Mouse (Mus musculus): ENCODE data around the gene Prdx1.

DNA sequence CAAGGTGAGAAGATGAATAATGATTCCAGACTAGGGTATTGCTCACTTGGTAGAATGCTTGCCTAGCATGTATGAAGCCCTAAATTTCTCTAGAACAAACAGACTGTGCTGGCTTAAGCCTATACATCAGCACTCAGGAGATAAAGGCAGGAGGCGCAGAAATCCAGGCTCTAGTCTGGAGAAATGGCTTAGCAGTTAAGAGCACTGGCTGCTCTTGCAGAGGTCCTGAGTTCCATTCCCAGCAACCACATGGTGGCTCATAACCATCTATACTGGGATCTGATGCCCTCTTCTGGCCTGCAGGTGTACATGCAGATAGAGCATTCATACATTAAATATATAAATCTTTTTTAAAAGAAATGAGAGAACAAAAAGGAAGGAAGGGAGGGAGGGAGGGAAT is 43.3 kb upstream of the Prdx1 start:
- TF ChIP-seq CTCF (IDR thresholded peaks at IDR 0.05; ENCODE audit: borderline replicate concordance, insufficient read depth, low read length) = no peak
- no peak for TF ChIP-seq POLR2A (IDR thresholded peaks at IDR 0.05; ENCODE audit: low read depth, low read length)
